Comparison of ENCODE assay signal across 18 mouse cellular contexts in the genomic region with DNA sequence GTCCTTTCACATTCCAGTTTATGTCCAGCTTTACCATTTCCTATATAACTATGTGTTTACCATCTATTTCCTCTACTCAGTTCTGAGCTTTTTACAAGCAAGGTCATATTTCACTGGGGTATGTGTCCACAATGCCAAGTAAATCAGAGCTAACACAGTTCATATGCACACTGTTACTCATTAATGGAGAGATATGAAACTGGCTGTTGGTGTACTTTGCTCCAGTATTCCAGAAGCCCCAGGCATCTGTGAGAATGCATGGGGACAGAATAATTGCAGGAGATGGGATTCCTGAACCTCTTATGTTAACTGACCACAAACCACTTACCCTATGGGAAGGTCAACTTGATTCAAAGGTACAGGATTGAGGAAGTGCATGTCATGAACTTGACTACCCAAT.
"Had no signal": no experiment of that assay in that cellular context is flagged by ENCODE, and none has a peak within 500 bp of the region (broad histone marks: within the 10 kb centered on the region; RNA-seq: fewer than 3 reads in every experiment).

No protein-coding gene starts in this region.

- H3K4me2 ChIP-seq: limb, embryonic 13.5 days; liver, embryonic 12.5 days; liver, embryonic 15.5 days; lung, embryonic 15.5 days; midbrain, embryonic 11.5 days had no signal

- H3K27ac ChIP-seq: kidney, postnatal 0 days; limb, embryonic 10.5 days; limb, embryonic 13.5 days; liver, embryonic 12.5 days; liver, embryonic 15.5 days; lung, embryonic 15.5 days had no signal

- H3K27me3 ChIP-seq: limb, embryonic 13.5 days; liver, embryonic 12.5 days; liver, embryonic 15.5 days; lung, embryonic 15.5 days had no signal

- DNase-seq: kidney, adult 18-20 months; kidney, postnatal 36 days; liver; lung, adult 18-20 months; lung, postnatal 10 days; lung, postnatal 36 days; midbrain, embryonic 14.5 days; right cerebral cortex, postnatal 4 days; thymus, adult 2 months; thymus, postnatal 14 days; thymus, postnatal 4 days had no signal

- ATAC-seq: liver, embryonic 12.5 days had no signal

- H3K4me3 ChIP-seq: limb, embryonic 10.5 days; limb, embryonic 13.5 days; liver, embryonic 12.5 days; liver, embryonic 15.5 days; lung, embryonic 15.5 days had no signal

- H3K4me1 ChIP-seq: limb, embryonic 10.5 days; liver, embryonic 12.5 days; liver, embryonic 15.5 days; lung, embryonic 15.5 days had no signal

- H3K9me3 ChIP-seq: limb, embryonic 10.5 days; limb, embryonic 13.5 days; liver, embryonic 15.5 days; lung, embryonic 15.5 days had no signal

- H3K9ac ChIP-seq: limb, embryonic 13.5 days; liver, embryonic 12.5 days; liver, embryonic 15.5 days; lung, embryonic 15.5 days had no signal

- H3K36me3 ChIP-seq: limb, embryonic 10.5 days; limb, embryonic 13.5 days; liver, embryonic 12.5 days; liver, embryonic 15.5 days; lung, embryonic 15.5 days had no signal
